Mouse (Mus musculus) layer of hippocampus, postnatal 36 days (tissue): ENCODE measurements at regions not wholly inside any gene's neighbourhood (a gene's known extent, or its start where the extent isn't known, plus 50 kb on each side); places are given as distances from the start of the nearest gene placed in this dataset.

ENCODE experiments used
- DNase-seq, 2 experiments: peaks; one replicate each; pipeline ENCODE4 v3.0.0; 2022

DNA sequence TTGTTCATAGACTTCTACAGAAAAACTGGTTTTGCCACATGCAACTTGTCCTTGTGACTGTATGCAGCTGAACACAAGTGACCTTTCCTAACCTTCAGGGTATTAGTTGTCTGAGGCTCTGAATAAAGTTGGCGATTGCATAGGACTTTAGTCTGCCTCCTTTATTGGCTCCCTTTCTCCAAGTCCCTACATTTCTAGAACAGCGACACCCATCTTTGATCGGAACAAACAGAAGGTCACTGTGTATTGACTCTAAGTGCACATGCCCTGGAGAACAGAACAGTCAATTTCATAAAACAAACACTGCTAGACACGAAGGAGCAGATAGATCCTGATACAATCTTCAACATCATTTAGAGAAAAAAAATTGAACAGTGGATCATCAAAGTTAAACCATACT, 60.2 kb upstream of the Rbms3 start:
- no peak for DNase-seq
